Mouse (Mus musculus) embryonic fibroblast, embryonic 13.5 days (primary cell): ENCODE measurements at regions not wholly inside any gene's neighbourhood (a gene's known extent, or its start where the extent isn't known, plus 50 kb on each side); places are given as distances from the start of the nearest gene placed in this dataset.

Source experiments
- CTCF ChIP-seq: IDR thresholded peaks from 2 replicates; pipeline ENCODE4 v1.5.1; 2011; ENCODE audit warnings: mild to moderate bottlenecking, control low read depth, low read length, moderate library complexity, borderline replicate concordance; ENCODE audit not compliant: insufficient read depth
- POLR2A ChIP-seq: IDR thresholded peaks from 2 replicates; pipeline ENCODE4 v1.6.1; 2011; ENCODE audit warnings: low read depth, mild to moderate bottlenecking, control low read depth, low read length, moderate library complexity

- TF ChIP-seq POLR2A (no peak), CTCF (no peak)
These were observed 379.3 kb downstream of the Gm10295 start for GRCm38 (mm10) chr7:70972023-70972400.
